Mouse (Mus musculus) embryo, embryonic 10 days (tissue): ENCODE data around the gene Acadl.

Experiments
- DNase-seq: peaks from one replicate; pipeline ENCODE4 v3.0.0-alpha.2; 2015; ENCODE audit warnings: low spot score

Acadl gene

GRCm38 (mm10) chr1:66839135-66839534 is 23.9 kb downstream of the Acadl start:
- DNase-seq = no peak

GRCm38 (mm10) chr1:66838184-66839042 is 24.7 kb downstream of the Acadl start:
- DNase-seq = peak; percentile 81

GRCm38 (mm10) chr1:66837207-66837606 is 25.9 kb downstream of the Acadl start:
- DNase-seq = no peak

- no peak for DNase-seq
Observed at GRCm38 (mm10) chr1:66832636-66833165, 30.4 kb downstream of the Acadl start.

GRCm38 (mm10) chr1:66831824-66832600 is 31.1 kb downstream of the Acadl start:
- DNase-seq = no peak

GRCm38 (mm10) chr1:66829400-66830080 is 33.5 kb downstream of the Acadl start:
- DNase-seq = no peak

- DNase-seq = no peak
Observed at GRCm38 (mm10) chr1:66821966-66822365, 41.1 kb downstream of the Acadl start.

GRCm38 (mm10) chr1:66820241-66820640 is 42.8 kb downstream of the Acadl start:
- peak; percentile 52 for DNase-seq

- no peak for DNase-seq
Observed at GRCm38 (mm10) chr1:66817865-66818315, 45.2 kb downstream of the Acadl start.

GRCm38 (mm10) chr1:66817453-66817839 is 45.6 kb downstream of the Acadl start, which contains the start of gene Kansl1l:
Kansl1l (minus strand) TSS chr1:66817562.
- DNase-seq = peak; percentile 84

GRCm38 (mm10) chr1:66816837-66817452 is 46.1 kb downstream of the Acadl start:
- DNase-seq = peak; percentile 91

- DNase-seq = peak; percentile 61
Observed at GRCm38 (mm10) chr1:66815941-66816777, 46.9 kb downstream of the Acadl start.

- peak; percentile 11 for DNase-seq
Observed at GRCm38 (mm10) chr1:66814756-66815155, 48.3 kb downstream of the Acadl start.

- DNase-seq = no peak
Observed at GRCm38 (mm10) chr1:66813191-66813590, 49.9 kb downstream of the Acadl start.

GRCm38 (mm10) chr1:66806821-66807220 is 56.3 kb downstream of the Acadl start:
- no peak for DNase-seq

- DNase-seq = no peak
Observed at GRCm38 (mm10) chr1:66805408-66805807, 57.7 kb downstream of the Acadl start.

GRCm38 (mm10) chr1:66804710-66805109 is 58.4 kb downstream of the Acadl start:
- DNase-seq = no peak

GRCm38 (mm10) chr1:66797962-66798361 is 65.1 kb downstream of the Acadl start:
- DNase-seq = no peak

GRCm38 (mm10) chr1:66792838-66793466 is 70.1 kb downstream of the Acadl start:
- DNase-seq = no peak

GRCm38 (mm10) chr1:66782296-66782695 is 80.8 kb downstream of the Acadl start:
- DNase-seq = no peak
